Mouse (Mus musculus): ENCODE measurements around the gene Abcb9.

Abcb9 gene

GRCm38 (mm10) chr5:124032001-124032508, 63.5 kb downstream of the Abcb9 start, which contains the start of gene Vps37b:
Vps37b (minus strand) TSS chr5:124032270.
- DNase-seq (ENCODE audit: low read depth, low spot score), result peak; percentile 89

GRCm38 (mm10) chr5:124031068-124031955, 64.3 kb downstream of the Abcb9 start:
- DNase-seq (ENCODE audit: low read depth, low spot score), result peak; percentile 63

- peak; percentile 50 for DNase-seq (ENCODE audit: low read depth, low spot score)
Measured at GRCm38 (mm10) chr5:124030386-124031067, 65.1 kb downstream of the Abcb9 start.

- DNase-seq (ENCODE audit: low read depth, low spot score), result no peak
Measured at GRCm38 (mm10) chr5:124029220-124030035, 66.2 kb downstream of the Abcb9 start.

GRCm38 (mm10) chr5:124028680-124029079, 66.9 kb downstream of the Abcb9 start:
- DNase-seq (ENCODE audit: low read depth, low spot score), result no peak

- no peak for DNase-seq (ENCODE audit: low read depth, low spot score)
Measured at GRCm38 (mm10) chr5:124027702-124028470, 67.7 kb downstream of the Abcb9 start.

- DNase-seq (ENCODE audit: low read depth, low spot score), result no peak
Measured at GRCm38 (mm10) chr5:124026568-124026967, 69.0 kb downstream of the Abcb9 start.

- DNase-seq (ENCODE audit: low read depth, low spot score), result no peak
Measured at GRCm38 (mm10) chr5:124025587-124026441, 69.8 kb downstream of the Abcb9 start.

- DNase-seq (ENCODE audit: low read depth, low spot score), result no peak
Measured at GRCm38 (mm10) chr5:124025146-124025545, 70.5 kb downstream of the Abcb9 start.

GRCm38 (mm10) chr5:124024677-124025076, 70.9 kb downstream of the Abcb9 start:
- DNase-seq (ENCODE audit: low read depth, low spot score), result no peak

GRCm38 (mm10) chr5:124022365-124022764, 73.2 kb downstream of the Abcb9 start:
- no peak for DNase-seq (ENCODE audit: low read depth, low spot score)

GRCm38 (mm10) chr5:124021701-124022100, 73.9 kb downstream of the Abcb9 start:
- DNase-seq (ENCODE audit: low read depth, low spot score), result no peak

- no peak for DNase-seq (ENCODE audit: low read depth, low spot score)
Measured at GRCm38 (mm10) chr5:124021148-124021547, 74.5 kb downstream of the Abcb9 start.

GRCm38 (mm10) chr5:124019348-124020216, 76.0 kb downstream of the Abcb9 start:
- peak; percentile 35 for DNase-seq (ENCODE audit: low read depth, low spot score)

- DNase-seq (ENCODE audit: low read depth, low spot score), result no peak
Measured at GRCm38 (mm10) chr5:124018651-124019050, 76.9 kb downstream of the Abcb9 start.

GRCm38 (mm10) chr5:124017941-124018340, 77.7 kb downstream of the Abcb9 start:
- DNase-seq (ENCODE audit: low read depth, low spot score), result no peak

- no peak for DNase-seq (ENCODE audit: low read depth, low spot score)
Measured at GRCm38 (mm10) chr5:124016291-124016821, 79.2 kb downstream of the Abcb9 start.

- DNase-seq (ENCODE audit: low read depth, low spot score), result peak; percentile 48
Measured at GRCm38 (mm10) chr5:124015727-124016126, 79.9 kb downstream of the Abcb9 start.
